Mouse (Mus musculus): ENCODE results near the gene Fam185a.

DNA sequence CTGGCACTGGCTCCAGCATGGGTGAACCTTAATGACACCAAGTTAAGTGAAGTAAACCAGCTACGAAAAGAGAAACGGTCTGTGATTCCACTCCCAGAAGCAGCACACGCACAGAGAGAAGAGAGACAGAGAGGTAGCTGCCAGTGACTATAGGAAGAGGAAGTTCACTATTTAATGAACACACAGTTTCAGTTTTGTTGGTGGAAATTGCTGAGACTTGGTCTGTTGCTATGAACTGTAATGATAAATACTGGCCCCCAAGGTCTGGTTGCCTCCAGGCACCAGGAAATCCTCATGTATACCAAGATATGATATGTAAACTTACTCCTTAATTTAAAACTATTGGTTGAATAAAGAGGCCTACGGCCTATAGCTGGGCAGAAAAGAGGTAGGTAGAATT lies 38.3 kb upstream of the Fam185a start:
- TF ChIP-seq CTCF (IDR thresholded peaks at IDR 0.05) = no peak
- TF ChIP-seq EP300 (IDR thresholded peaks at IDR 0.05; ENCODE audit: insufficient read depth, low read depth, low read length) = no peak
